Mouse (Mus musculus) spleen, adult 12 weeks (tissue): ENCODE results near the gene Kdelr3.

ENCODE experiments used
- DNase-seq: peaks from one replicate; pipeline ENCODE4 v3.0.0; 2022; ENCODE audit warnings: low spot score

Gene Kdelr3

DNA sequence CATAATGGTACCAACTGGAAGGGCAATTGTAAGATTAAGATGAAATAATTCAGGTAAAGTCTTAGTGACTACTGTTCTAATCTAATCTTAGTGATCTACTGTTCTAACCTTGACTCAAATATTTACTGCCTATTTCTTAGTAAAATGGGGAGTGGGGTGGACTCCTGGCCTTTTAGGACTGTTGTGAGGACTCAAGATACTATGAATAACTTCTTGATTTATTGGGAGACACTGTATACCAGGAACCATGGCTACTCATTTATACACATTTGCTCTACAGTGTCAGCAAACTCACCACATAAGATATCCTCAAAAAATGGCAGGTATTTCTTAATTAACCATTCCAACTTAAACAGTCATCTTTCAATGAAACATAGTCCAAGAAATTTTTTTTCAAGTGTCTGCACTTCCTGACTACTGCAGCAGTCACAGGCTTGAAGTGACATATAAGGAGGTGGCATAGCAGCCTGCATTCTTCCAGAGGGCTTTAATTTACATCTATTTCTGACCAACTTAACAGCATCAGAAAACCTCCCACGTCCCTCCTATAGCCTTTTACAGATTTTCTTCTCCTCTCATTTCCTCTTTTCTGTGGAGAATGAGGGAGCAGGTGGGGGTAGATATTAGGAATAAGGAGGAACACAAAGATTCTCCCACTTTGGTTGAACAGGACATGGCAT, 59.5 kb downstream of the Kdelr3 start:
- DNase-seq = no peak

GRCm38 (mm10) chr15:79576947-79577346, 60.7 kb downstream of the Kdelr3 start:
- DNase-seq = no peak
